Mouse (Mus musculus) kidney, postnatal 10 days (tissue): ENCODE measurements around the gene Tespa1.
"Not testable (repeated sequence)": the region's sequence is repeated elsewhere in the genome, so short reads cannot be mapped to it uniquely, and the experiment has no call there.

Source experiments
- DNase-seq: peaks from one replicate; pipeline ENCODE4 v3.0.0; 2021; ENCODE audit warnings: mixed read lengths

The Tespa1 gene

DNA sequence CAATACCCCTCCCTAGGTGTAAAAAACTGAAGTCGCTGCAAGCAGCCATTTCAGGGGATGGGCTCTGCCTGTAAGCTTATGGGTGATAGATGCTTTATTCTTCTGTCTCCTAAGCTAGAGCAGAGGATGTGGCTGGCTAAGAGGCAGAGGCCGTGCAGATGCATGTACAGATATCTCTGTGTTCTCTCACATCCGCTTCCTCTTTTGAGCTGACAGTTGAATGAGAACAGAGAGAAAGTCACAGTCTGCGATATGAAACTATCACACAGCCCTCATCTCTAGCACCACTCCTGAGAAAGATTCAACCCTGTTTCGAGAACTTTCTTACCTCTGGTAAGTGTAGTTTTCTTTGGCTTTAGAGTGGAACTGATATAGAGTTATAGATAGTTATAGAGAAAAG is at the start of gene Tespa1:
Gene Tespa1 (plus strand): TSS at position 234 of the 400 bp plus-strand sequence.
- no peak for DNase-seq

GRCm38 (mm10) chr10:130275759-130276158 is 46.9 kb upstream of the Tespa1 start:
- no peak for DNase-seq

DNA sequence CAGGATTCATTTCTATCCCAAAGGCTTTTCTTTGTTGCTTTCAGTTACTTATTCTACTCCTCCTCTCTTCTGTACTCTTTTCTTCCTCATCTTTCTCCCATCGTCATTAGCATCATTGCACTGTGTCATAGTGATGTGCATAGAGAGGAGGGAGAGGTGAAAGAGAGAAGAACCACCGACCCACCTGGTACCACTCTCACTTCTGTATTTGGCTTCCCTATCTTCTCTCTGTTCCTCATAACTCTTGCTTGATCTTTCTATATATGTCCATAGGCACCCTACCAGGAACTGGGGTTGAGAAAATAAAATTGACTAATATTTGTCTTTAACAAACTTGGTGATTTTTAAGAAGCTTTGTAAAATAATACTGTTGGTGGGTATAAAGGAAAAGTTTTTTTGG is 46.2 kb upstream of the Tespa1 start:
- no peak for DNase-seq

DNA sequence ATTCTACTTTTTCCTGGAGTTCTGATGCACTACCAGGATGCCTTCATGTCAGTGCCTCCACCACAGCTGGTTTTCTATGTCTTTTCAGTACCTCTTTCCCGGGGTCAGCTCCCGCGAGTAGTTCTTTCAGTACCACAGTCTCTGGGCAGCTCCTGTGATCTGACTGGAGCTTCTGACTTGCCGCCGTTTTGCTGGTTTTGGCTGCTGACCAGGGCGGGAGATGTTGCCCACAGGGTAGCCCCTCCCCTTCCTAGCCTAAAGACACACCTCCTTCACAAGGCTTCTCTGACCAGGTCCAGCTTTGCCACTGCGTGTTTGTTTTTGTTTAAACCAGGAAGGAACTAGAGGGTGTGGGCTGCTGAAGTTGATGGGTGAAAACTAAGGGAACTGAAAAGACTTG is 42.6 kb upstream of the Tespa1 start, which contains the start of gene Neurod4:
Gene Neurod4 (minus strand): TSS at position 175 of the 400 bp plus-strand sequence.
- DNase-seq: peak; percentile 57

- DNase-seq: no peak
Measured at GRCm38 (mm10) chr10:130281982-130282449, 40.7 kb upstream of the Tespa1 start.

DNA sequence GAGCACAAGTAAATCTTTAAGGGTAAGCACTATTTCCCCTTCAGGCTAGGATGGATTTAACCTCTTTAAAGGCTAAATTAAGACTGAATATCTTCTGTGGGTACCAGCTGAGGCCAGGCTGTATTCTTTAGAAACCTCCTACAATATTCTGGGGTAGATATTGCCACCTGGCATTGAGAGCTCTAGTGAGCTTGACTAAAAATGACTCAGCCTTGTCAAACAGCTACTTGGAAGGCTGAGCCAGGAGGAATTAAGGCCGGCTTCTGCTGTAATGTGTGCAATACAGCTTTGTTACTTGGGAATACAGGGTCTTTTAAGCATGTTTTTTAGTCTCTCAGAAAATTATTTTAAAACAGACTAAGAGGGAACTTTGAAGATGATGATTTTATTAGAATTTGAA is 35.5 kb upstream of the Tespa1 start:
- DNase-seq: no peak

- DNase-seq: no peak
Measured at GRCm38 (mm10) chr10:130288007-130288406, 34.7 kb upstream of the Tespa1 start.

- no peak for DNase-seq
Measured at GRCm38 (mm10) chr10:130293741-130294408, 28.8 kb upstream of the Tespa1 start.

GRCm38 (mm10) chr10:130298748-130299147 is 23.9 kb upstream of the Tespa1 start:
- peak; percentile 19 for DNase-seq

GRCm38 (mm10) chr10:130304138-130304537 is 18.5 kb upstream of the Tespa1 start:
- not testable (repeated sequence) for DNase-seq

- DNase-seq: no peak
Measured at GRCm38 (mm10) chr10:130311534-130312227, 11.0 kb upstream of the Tespa1 start.

DNA sequence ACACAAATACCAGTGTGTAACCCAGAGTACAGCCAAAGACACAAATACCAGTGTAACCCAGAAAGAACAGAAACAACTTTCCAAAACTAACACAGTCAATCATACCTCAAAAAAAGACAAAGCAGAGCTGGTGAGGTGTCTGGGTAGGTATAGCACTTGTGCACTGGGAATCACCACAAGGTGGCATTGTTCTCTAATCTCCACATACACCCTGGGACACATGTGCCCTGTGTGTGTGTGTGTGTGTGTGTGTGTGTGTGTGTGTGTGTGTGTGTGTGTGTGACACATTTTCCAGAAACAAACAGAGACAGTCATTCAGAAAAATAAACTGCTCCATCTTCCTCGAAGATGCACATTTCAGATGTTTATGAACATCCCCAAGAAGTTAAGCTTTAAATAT is 9.1 kb upstream of the Tespa1 start:
- no peak for DNase-seq

GRCm38 (mm10) chr10:130314110-130314829 is 8.4 kb upstream of the Tespa1 start:
- peak; percentile 17 for DNase-seq

DNA sequence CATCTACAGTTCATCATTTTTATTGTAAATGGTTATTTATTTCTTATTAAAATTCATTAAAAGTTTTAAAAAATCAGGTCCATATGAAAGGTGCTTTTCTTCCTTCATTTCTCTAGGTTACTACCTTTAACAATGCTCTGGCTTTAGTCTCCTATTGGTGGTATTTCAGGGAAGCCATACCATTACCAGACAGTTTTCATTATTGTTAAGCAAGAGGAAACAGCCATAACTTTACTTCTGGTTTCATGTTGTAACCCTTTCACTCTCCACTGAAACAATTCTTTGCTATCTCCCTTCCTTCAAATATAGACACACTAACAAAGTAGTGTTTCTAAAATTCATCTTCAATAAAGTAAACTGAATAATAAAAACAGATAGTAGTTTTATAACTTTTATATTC is 6.8 kb upstream of the Tespa1 start:
- no peak for DNase-seq

DNA sequence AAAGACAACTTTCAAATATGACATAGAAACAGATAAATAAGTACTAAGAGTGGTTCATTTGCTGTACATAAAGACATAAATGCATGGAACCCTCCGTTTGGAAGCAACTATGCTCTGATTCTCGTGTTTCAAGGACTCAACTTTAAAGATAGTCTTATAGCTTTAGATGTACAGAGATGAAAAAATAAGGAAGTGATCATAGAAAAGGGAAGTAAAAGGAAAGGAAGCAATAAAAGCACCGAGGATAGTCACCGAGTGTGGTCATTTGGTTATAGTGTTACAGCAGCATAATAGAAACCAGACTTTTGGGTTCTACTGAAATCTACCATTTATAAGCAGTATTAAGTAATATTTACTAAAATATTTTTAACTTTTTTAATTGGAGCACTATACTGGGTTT is 4.0 kb upstream of the Tespa1 start:
- no peak for DNase-seq

GRCm38 (mm10) chr10:130320715-130321114 is 2.0 kb upstream of the Tespa1 start:
- no peak for DNase-seq

GRCm38 (mm10) chr10:130322062-130322461 is 608 bp upstream of the Tespa1 start:
- no peak for DNase-seq

- DNase-seq: no peak
Measured at GRCm38 (mm10) chr10:130324243-130324642, 1.6 kb downstream of the Tespa1 start.

DNA sequence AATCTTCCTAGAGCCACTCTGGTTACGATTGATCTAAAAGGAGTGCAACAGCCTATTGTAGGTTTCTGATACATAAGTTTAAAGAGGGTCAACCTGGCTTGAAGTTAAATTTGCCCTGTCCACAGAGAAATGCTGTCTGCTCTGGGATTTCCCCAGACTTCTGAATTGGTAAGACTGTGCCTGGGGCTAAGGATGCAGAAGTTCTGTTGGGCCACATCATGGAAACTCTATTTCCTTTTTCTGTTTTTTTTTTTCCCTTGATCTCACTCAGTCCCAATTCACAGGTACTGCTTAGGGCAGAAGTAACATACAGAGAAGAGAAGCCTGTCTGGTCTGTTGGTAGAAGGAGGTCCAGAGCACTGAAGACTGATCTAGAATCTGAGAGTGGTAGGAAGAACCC is 8.0 kb downstream of the Tespa1 start:
- DNase-seq: no peak

DNA sequence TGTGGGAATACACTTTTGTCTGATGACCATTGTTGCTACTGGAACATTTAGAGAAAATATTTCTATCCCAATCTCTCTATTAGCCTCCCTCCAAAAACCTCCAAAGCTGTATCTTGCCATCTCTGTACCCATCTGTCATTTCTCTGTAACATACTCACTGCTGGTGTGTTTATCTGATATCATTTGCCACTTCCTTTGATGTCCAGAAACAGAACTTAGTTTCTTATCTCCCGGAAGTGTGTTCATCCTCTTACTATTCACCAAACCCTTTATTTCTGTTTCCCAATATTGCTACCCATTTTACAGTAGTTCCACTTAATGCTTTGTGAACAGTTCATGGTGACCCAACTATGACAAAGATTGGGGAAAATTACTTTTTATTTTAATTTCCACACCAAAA is 13.7 kb downstream of the Tespa1 start:
- DNase-seq: no peak

DNA sequence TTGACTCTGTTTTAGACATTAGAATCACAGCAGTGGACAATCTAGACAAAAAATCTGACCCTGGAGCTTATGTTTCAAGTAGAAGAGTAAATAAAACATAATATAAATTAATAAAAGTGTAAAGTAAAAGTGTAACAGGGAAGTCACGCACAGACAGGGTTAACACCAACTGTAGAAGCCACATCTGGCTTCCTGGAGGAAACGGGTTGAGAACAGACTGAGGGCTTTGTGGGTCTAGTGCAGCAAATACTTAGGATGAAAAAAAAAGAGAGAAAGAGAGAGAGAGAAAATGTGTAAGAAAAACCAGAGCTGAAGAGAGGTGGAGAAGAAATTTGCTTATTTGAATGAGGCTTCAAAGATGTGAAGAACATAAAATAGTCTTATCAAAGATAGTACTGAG is 14.9 kb downstream of the Tespa1 start:
- DNase-seq: no peak

DNA sequence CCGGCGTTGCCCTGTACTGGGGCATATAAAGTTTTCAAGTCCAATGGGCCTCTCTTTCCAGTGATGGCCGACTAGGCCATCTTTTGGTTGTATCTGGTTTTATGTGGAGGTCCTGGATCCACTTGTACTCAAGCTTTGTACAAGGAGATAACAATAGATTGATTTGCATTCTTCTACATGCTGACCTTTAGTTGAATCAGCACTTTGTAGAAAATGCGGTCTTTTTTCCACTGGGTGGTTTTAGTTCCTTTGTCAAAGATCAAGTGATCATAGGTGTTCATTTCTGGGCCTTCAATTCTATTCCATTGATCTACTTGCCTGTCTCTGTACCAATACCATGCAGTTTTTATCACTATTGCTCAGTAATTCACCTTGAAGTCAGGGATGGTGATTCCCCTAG is 17.4 kb downstream of the Tespa1 start:
- DNase-seq: not testable (repeated sequence)

DNA sequence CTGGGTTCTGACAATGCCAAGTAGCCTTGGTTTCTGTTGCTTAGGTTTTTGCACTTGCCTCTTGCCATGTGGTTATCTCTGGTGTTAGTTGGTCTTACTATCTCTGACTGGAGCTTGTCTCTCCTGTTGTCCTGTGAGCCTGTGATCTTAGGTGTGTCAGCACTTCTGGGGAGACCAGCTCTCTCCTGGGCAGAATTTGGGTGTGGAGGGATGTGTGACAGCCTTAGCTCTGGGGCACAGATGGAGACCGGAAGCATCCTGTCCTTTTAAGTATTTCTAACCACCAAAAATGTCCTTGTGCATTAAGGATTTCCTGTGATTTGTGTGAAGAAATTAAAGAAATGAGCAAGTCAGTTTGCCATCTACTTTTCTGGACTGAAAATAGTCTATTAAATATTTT is 21.4 kb downstream of the Tespa1 start:
- no peak for DNase-seq
